Mouse (Mus musculus) Muller cell, postnatal 12 days (primary cell): ENCODE measurements around the gene Bcl7b.

Source experiments
- DNase-seq: peaks from one replicate; pipeline ENCODE4 v3.0.0-alpha.2; 2015; ENCODE audit errors: inconsistent ontology term

Gene Bcl7b

DNA sequence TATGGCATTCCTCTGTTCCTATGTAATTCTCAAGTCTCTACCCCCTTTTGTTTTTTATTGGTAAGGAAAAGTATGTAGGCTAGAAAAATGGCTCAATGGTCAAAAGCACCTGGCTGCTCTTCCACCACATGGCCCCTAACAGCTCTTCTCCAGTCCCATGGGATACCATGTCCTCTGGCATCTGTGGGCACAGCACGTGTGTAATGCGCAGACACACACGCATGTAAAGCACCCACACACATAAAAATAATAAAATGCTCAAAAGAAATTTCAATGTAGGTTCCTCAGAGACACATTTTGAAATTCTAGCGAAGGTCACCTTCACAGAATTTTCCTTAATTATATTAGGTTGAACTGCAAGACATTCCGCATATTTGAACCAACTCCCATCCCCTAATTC lies 1.4 kb downstream of the Bcl7b start:
- no peak for DNase-seq

DNA sequence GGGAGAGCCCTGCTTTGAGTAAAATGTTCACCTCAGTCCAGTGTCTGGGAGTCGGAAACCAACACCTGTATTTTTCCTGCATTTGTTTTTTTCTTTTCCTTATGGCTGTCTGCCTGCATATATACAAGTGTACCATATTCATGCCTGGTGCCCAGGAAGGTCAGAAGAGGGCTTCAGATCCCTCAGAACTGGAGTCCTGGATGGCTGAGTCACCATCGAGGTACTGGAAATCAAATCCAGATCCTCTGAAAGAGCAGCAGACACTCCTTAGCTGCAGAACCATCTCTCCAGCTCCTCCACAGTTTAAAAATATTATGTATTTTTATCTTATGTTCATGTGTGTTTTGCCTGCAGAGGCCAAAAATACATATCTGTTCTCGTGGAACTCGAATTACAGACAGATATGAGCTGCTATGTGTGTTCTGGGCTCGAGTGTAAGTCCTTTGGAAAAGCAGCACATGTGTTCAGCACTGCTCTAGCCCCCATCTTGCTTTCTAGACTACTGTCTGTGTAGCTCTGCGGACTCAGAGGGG lies 3.7 kb downstream of the Bcl7b start:
- no peak for DNase-seq

DNA sequence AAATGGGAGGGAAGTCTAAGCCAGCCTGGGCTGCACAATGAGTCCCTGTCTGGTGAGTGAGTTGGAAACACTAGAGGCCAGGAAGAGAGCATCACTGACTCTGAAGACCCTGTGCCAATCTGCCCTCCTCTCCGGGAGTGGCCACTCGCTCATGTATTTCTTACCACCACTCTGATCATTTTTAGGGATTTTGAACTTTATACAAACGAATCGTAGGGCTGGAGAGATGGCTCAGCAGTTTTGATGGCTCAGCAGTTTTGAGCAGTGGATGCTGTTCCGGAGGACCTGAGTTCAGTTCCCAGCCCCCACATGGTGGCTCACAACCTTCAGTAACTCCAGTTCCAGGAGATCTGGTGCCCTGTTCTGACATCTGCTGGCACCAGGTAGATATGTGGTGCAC lies 4.9 kb downstream of the Bcl7b start:
- no peak for DNase-seq

GRCm38 (mm10) chr5:135175086-135175485 lies 7.0 kb downstream of the Bcl7b start:
- no peak for DNase-seq

DNA sequence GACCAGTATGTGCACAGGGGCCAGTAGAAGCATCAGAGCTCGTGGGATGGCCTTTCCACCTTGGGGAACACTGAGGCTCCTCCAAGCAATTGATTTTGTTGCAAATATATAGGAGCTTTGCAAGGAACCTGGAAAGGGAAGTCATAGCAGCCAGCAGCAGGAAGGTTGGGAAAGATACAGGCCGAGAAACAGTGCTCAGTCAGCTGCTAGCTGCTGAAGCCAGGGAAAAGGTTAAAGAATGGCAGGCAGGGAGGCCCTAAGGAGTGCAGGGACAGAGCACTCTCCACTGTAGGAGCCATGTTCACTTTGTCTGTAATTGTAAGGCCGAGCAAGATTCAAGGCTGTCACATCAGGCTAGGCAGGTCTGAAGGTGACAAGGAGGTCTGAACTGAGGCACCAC lies 10.4 kb downstream of the Bcl7b start:
- DNase-seq = no peak

- DNase-seq = no peak
Measured at GRCm38 (mm10) chr5:135178996-135179395, 10.9 kb downstream of the Bcl7b start.

GRCm38 (mm10) chr5:135179616-135180015 lies 11.5 kb downstream of the Bcl7b start:
- no peak for DNase-seq

DNA sequence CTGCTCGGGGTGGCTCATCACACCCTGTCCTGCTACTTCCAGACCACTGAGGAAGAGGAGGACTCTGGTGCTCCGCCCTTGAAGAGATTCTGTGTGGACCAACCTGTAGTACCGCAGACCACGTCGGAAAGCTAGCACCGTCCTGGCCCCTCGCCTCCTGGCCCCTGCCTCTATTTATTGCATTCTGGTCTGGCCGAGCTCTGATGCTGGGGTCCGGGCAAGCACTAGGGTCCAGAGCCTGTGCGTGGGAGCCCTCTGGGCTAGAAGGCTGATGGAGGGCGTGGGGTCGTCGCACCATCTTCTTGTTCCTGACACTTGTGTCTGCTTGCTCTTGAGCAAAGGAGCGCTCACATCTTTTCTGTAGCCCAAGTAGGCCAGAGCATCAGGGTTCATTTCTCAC lies 12.7 kb downstream of the Bcl7b start:
- DNase-seq = no peak

DNA sequence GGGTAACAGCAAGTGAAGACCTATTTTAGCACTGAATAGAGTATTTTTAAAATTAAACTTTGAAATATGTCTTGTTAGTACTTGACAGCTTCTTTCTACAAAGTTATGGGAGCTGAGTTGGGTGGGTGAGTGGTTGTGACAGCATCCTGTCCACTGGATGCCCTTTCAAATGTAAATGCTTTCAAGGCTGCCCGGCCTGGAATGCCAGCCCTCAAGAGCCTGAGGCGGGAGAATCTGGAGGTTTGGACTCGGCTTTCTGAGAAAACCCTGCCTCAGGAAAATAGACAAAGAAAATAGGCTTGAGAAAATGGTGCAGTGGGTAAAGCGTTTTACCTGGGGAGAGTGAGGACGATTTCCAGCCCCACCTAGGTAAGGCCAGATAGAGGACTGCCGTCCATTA lies 13.7 kb downstream of the Bcl7b start:
- DNase-seq = no peak

DNA sequence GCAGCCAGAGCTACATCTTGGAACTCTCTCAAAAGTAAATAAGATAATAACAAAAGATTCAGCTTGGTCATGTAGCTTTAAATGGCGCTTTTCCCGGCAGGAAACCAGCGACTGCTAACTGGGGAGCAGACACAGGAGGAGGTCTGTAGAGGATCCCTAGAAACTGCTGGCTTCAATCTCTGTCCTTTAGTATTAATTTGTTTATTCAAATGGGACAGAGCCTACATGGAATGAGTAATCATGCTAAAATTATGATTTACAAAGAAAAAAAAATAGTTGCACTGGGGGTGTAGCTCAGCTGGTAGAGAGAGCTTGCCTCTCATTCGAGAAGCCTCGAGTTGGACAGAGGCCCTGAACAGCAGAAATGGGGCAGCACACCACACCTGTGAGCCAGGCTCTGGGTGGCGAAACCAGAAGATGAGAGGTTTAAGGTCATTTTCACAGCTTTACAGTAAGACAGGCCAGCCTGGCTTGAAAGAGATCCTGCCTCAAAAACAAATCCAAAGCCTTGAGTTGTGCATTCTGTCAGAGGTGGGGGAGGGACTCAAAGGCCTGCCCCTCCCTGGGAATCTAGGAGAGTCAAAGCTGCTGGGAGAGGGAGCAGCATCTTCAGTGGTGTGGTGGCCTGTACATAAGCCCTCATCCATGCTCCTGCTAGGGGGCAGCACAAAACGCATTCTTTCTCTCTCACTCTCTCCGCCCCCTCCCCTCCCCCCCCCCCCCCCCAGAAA lies 15.2 kb downstream of the Bcl7b start:
- peak; percentile 25 for DNase-seq

DNA sequence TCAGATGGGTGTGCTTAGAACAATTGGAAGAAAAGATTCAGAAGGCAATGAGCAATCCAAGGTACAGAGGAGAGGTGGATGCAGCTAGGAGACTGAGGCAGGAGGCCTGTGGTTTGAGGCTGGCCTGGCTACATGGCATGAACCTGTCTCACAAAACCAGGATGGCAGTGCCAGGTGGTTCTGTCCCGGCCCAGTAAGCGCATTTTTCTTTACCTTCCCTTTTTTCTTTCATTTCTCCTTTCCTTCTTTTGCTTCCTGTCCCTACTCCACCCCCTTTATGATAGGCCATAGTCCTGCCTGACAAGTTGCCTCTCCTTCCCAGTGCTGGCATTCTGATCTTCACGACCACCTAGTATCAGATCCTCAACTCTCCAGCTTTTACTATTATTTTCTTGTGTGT lies 16.9 kb downstream of the Bcl7b start:
- no peak for DNase-seq

DNA sequence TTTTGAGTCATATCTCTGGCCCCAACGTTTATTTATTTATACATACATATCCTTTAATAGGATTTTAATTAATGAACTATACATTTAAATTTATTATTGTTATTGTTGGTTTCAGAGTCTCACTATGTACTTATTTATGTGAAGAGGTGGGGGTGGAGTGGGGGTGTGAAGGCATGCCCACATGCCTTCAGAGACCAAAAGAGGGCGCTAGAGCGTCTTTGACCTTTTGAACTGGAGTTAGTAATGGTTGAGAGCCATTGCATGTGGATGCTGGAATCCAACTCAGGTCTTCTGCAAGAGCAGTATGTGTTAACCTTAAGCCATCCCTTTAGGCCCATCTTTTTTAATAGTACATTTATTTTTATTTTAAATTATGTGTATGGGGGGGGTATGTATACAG lies 17.5 kb downstream of the Bcl7b start:
- DNase-seq = no peak

- DNase-seq = no peak
Measured at GRCm38 (mm10) chr5:135186231-135186620, 18.1 kb downstream of the Bcl7b start.

DNA sequence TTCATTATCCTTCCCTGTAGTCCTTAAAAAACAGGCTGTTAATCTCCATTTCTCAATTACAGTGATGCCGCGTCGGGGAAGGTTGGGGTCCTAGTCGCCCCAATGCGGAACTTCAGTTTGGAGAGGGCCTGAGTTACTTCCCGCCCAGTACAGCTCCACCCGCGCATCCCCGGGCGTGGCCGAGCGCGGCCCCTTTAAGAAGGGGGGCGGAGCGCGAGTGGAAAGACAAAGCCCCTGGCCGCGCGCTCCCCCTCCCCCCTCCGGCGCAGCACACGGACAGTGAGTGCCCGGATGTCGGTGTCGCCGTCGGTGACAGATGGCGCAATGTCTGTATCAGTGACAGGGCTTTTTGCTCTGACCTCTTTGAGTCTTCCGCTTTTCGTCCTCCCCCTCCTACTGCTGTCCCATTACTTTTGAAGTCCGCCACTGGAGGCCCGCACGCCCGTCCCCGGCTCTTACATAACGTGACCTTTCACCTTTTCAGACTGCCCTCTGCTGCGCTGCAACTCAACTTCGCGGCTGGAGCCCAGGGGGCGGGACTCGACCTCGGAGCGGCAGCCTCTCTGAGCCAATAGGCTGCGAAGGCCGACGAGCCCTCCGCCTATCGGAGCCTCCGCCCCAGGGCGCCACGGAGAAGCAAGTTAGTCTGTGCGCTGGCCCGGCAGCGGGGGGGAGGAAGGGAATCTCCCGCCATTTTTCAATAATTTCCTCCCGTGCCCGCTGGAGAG lies 18.7 kb downstream of the Bcl7b start, which contains the start of gene Baz1b:
Gene Baz1b, plus strand, starts transcription at position 644 of the 728 bp plus-strand sequence.
- DNase-seq = peak; percentile 99

GRCm38 (mm10) chr5:135187349-135188213 lies 19.5 kb downstream of the Bcl7b start:
- no peak for DNase-seq

DNA sequence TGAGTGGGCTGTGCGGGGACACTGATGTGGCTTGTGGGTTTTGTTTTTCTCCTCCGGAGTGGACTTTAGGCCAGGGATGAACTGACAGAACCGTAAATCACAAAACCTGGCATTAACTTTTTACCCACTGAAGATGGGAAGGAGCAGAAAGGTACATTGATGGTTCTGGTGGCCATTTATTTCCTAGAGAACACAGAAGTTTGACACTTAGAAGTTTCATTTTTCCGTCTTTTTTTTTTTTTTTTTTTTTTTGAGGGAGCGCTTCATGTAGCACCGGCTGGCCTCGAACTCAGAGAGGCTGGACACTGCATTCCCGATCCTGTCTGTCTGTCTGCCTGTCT lies 20.1 kb downstream of the Bcl7b start:
- DNase-seq = no peak

- no peak for DNase-seq
Measured at GRCm38 (mm10) chr5:135189281-135190022, 21.4 kb downstream of the Bcl7b start.

GRCm38 (mm10) chr5:135191620-135192019 lies 23.5 kb downstream of the Bcl7b start:
- peak; percentile 39 for DNase-seq

DNA sequence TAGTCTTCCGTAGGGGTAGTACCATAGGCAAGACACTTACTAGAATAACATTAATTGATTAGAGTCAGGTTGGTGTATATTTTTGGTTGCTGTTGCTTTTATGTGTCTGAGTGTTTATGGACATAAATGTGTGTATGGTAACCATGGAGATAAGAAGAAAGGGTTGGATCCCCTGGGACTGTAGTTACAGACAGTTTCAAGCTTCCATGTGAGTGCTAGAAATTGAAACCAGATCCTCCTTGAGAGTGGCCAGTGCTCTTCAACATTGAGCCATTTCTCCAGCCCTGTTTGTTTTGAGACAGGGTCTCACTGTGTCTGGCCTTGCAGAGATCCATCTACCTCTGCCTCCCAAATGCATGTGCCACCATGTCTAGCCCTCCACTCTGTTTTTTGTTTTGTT lies 24.3 kb downstream of the Bcl7b start:
- no peak for DNase-seq

DNA sequence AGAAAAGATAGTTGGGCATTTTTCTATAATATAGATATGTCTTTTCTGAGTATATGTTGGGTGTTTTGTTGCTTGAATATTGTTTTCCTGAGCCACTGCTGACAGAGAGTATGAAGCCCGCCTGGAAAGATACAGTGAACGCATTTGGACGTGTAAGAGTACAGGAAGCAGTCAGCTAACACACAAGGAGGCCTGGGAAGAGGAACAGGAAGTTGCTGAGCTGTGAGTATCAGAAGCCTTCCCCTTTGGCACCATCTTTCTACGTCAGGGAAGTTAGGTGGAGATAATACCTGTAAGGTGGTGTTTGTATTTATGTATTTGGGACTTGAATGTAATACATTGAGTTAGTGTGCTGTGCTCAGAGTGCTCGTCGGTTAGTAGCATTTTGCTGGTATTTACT lies 28.3 kb downstream of the Bcl7b start:
- no peak for DNase-seq

DNA sequence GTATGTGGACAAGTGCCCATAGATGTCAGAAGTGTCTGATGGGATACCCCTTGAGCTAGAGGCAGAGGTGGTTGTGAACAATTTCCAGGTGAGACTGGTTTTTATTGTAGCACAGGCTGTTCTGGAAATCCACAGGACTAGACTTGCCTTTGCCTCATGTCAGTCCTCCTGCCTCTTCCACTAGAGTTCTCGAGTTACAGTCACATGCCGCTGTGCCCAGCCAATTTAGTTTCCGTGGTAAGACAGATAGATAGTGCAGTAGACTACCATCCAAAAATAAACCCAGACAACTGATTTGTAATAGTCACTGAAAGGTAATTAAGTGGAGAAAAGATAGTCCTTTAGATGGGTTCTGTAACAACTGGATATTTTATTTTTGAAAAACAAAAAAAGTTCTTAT lies 34.7 kb downstream of the Bcl7b start:
- DNase-seq = no peak

DNA sequence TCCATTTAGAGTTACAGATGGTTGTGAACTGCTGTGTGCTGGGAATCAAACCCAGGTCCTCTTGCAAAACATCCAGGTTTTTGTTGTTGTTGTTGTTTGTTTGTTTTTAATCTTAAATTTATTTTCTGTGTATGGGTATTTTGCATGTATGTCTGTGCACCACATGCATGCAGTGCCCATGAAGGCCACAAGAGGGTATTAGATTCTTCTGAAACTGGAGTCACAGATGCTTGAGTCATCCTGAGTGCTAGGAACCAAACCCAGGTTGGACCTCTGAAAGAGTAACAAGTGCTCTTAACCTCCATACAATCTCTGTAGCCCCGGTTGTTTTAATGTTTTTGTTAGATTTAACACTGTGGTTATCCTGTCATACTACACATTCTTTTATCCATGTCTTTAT lies 40.1 kb downstream of the Bcl7b start:
- DNase-seq = no peak
